ENCODE assay signal across 13 mouse cellular contexts in genomic region chr7:64840946-64841659, GRCm38 (mm10). TPM values are rescaled to one million over a fixed set of nuclear protein-coding genes. Genes with fewer than 3 reads are reported as not detected.
DNase-seq lines count a peak whose midpoint lies in the region; ATAC-seq and TF ChIP-seq lines count a peak whose summit lies in the region.
"Had no signal": no experiment of that assay in that cellular context is flagged by ENCODE, and none has a peak within 500 bp of the region (broad histone marks: within the 10 kb centered on the region; RNA-seq: fewer than 3 reads in every experiment).

No protein-coding gene starts in this region.

- H3K27ac ChIP-seq in layer of hippocampus, adult 2 months: peak overlapping the region; percentile 89
- peak overlapping the region; percentile 80; the same call in 1 of the 2 replicates for H3K27ac ChIP-seq in forebrain, embryonic 10.5 days
- peak overlapping the region; percentile 77 for H3K27ac ChIP-seq in hindbrain, embryonic 15.5 days (replicated peaks)
- H3K27ac ChIP-seq in neural tube, embryonic 12.5 days: 0 out of 2 replicates have a peak overlapping the region, but pooled peaks have one; percentile 26
- H3K27ac ChIP-seq: heart, embryonic 13.5 days; liver, embryonic 13.5 days had no signal

- TF ChIP-seq CTCF in layer of hippocampus, adult 2 months (conservative IDR thresholded peaks at IDR 0.05): no peak; the same call in 1 of the 2 replicates

- peak overlapping the region; percentile 52 for H3K4me2 ChIP-seq in hindbrain, embryonic 15.5 days
- H3K4me2 ChIP-seq in neural tube, embryonic 12.5 days (replicated peaks): peak overlapping the region; percentile 41

- H3K36me3 ChIP-seq in forebrain, embryonic 10.5 days (replicated peaks): no peaks in the 10 kb centered on the region
- no peaks in the 10 kb centered on the region for H3K36me3 ChIP-seq in hindbrain, embryonic 15.5 days
- H3K36me3 ChIP-seq in neural tube, embryonic 12.5 days: no peaks in the 10 kb centered on the region
- H3K36me3 ChIP-seq: heart, embryonic 13.5 days; liver, embryonic 13.5 days had no signal

- H3K9me3 ChIP-seq in forebrain, embryonic 10.5 days: no peaks in the 10 kb centered on the region
- no peaks in the 10 kb centered on the region for H3K9me3 ChIP-seq in hindbrain, embryonic 15.5 days
- no peaks in the 10 kb centered on the region for H3K9me3 ChIP-seq in neural tube, embryonic 12.5 days
- H3K9me3 ChIP-seq: heart, embryonic 13.5 days; liver, embryonic 13.5 days had no signal

- no peak overlapping the region for H3K9ac ChIP-seq in hindbrain, embryonic 15.5 days
- no peak overlapping the region for H3K9ac ChIP-seq in neural tube, embryonic 12.5 days
- H3K9ac ChIP-seq: liver, embryonic 13.5 days had no signal

- peak in 1 of 2 experiments; percentile 43 for DNase-seq in layer of hippocampus, adult 2 months (ENCODE audit: low spot score in 2 of 2)
- no peak for DNase-seq in layer of hippocampus, adult 9-10 months (ENCODE audit: low spot score)
- peak; percentile 19 for DNase-seq in forebrain, embryonic 10.5 days (ENCODE audit: extremely low spot score, low spot score)
- no peak for DNase-seq in spleen, postnatal 36 days (ENCODE audit: low spot score in 2 of 2)
- DNase-seq in lung, postnatal 4 days: no peak
- DNase-seq: cerebellum, adult 9-11 months; kidney, adult 18-20 months; liver, embryonic 13.5 days; thymus, postnatal 4 days had no signal

- H3K27me3 ChIP-seq in forebrain, embryonic 10.5 days (ENCODE audit: poor library complexity, severe bottlenecking): peaks cover 12% of the 10 kb centered on the region; the same call in 1 of the 2 replicates
- H3K27me3 ChIP-seq in hindbrain, embryonic 15.5 days: no peaks in the 10 kb centered on the region
- H3K27me3 ChIP-seq in neural tube, embryonic 12.5 days (replicated peaks): peaks cover 8% of the 10 kb centered on the region; the same call in 1 of the 2 replicates
- H3K27me3 ChIP-seq: heart, embryonic 13.5 days; liver, embryonic 13.5 days had no signal

- H3K4me1 ChIP-seq in forebrain, embryonic 10.5 days: peaks cover 29% of the 10 kb centered on the region
- peaks cover 25% of the 10 kb centered on the region for H3K4me1 ChIP-seq in hindbrain, embryonic 15.5 days (replicated peaks)
- H3K4me1 ChIP-seq in neural tube, embryonic 12.5 days: peaks cover 29% of the 10 kb centered on the region

- ATAC-seq in hindbrain, embryonic 15.5 days (ENCODE audit: low FRiP score, low read depth): peak; percentile 89
- peak; percentile 89 for ATAC-seq in neural tube, embryonic 12.5 days (ENCODE audit: low FRiP score, low read depth)
- no peak for ATAC-seq in erythroblast, adult 5-6 weeks (replicated peaks; ENCODE audit: low FRiP score, poor library complexity, severe bottlenecking)

- 54% methylated on average over 10 of the region's 10 CpGs for WGBS in forebrain, embryonic 10.5 days
- 26% methylated on average over 10 of the region's 10 CpGs for WGBS in hindbrain, embryonic 15.5 days
- 29% methylated on average over 10 of the region's 10 CpGs for WGBS in neural tube, embryonic 12.5 days

- H3K4me3 ChIP-seq in layer of hippocampus, adult 2 months: peak overlapping the region; percentile 29; the same call in 1 of the 2 replicates
- no peak overlapping the region for H3K4me3 ChIP-seq in forebrain, embryonic 10.5 days
- H3K4me3 ChIP-seq in hindbrain, embryonic 15.5 days: no peak overlapping the region
- no peak overlapping the region for H3K4me3 ChIP-seq in neural tube, embryonic 12.5 days

RNA-seq across cellular contexts. Expression of gene Nsmce3, which starts 31.7 kb away (rescaled TPM):
- 10 to 100 TPM; 16.8 to 19.0 TPM for total RNA-seq in layer of hippocampus, adult 2 months (2021)
- polyA plus RNA-seq in forebrain, embryonic 10.5 days (2016; fragmentation: Nextera tagmentation; extraction: Ambion mirVana): 10.5 TPM in 2 replicates
- 10.3 and 11.5 TPM in 2 replicates for polyA plus RNA-seq in hindbrain, embryonic 15.5 days (2015; fragmentation: Nextera tagmentation; extraction: Ambion mirVana)
- 9.9 and 10.3 TPM in 2 replicates for polyA plus RNA-seq in neural tube, embryonic 12.5 days (2016; fragmentation: Nextera tagmentation; extraction: Ambion mirVana)
- total RNA-seq in erythroblast, adult 5-6 weeks (2015; ENCODE audit: low replicate concordance): 0.21 and 2.3 TPM in 2 replicates
- total RNA-seq in erythroblast, adult 5-6 weeks (2017; ENCODE audit: low replicate concordance): 1.0 and 2.4 TPM in 2 replicates

Comparison
In these comparisons a context has a peak if more than half of its experiments do, and no peak if none do; other contexts are left out.
1. H3K27ac ChIP-seq: peak in every context shown above with its lines; median percentile 89 in layer of hippocampus, adult 2 months; 80 in forebrain, embryonic 10.5 days; 77 in hindbrain, embryonic 15.5 days; 26 in neural tube, embryonic 12.5 days.